Mouse (Mus musculus): ENCODE measurements around the gene Prrc2b. TPM values are rescaled to one million over a fixed set of nuclear protein-coding genes. Genes with fewer than 3 reads are reported as not detected.

Gene Prrc2b
- total and polyA plus RNA-seq, 2 experiments, result 5.5 to 14.7 TPM

GRCm38 (mm10) chr2:32176848-32177247, 26.0 kb downstream of the Prrc2b start:
- Histone ChIP-seq H3K4me1 (ENCODE audit: control insufficient read depth, insufficient read depth, low read length) (peaks cover 24% of the 10 kb centered on the region), H3K27ac (replicated peaks; ENCODE audit: insufficient read depth, low read depth, low read length) (no peak overlapping the region), H3K79me2 (ENCODE audit: control insufficient read depth, insufficient read depth, low read length) (peaks cover 64% of the 10 kb centered on the region), H3K9ac (ENCODE audit: low read depth, low read length) (no peak overlapping the region), H3K4me3 (ENCODE audit: insufficient read depth, low read depth, low read length) (no peak overlapping the region), H3K27me3 (ENCODE audit: control insufficient read depth, insufficient read depth, low read length) (no peaks in the 10 kb centered on the region), H3K36me3 (ENCODE audit: control insufficient read depth, insufficient read depth, low read length) (no peaks in the 10 kb centered on the region)
- TF ChIP-seq CTCF (IDR thresholded peaks at IDR 0.05; ENCODE audit: low read depth, low read length), result no peak
- TF ChIP-seq POLR2A (IDR thresholded peaks at IDR 0.05; ENCODE audit: extremely low read depth, insufficient read depth, low read length), result no peak
- 29% methylated on average over 3 of the region's 3 CpGs for WGBS
- DNase-seq (ENCODE audit: extremely low read depth, low read depth, low spot score), result no peak

GRCm38 (mm10) chr2:32177397-32178060, 26.6 kb downstream of the Prrc2b start:
- Histone ChIP-seq H3K4me1 (ENCODE audit: control insufficient read depth, insufficient read depth, low read length) (peaks cover 24% of the 10 kb centered on the region), H3K9ac (ENCODE audit: low read depth, low read length) (no peak overlapping the region), H3K79me2 (ENCODE audit: control insufficient read depth, insufficient read depth, low read length) (peaks cover 68% of the 10 kb centered on the region), H3K36me3 (ENCODE audit: control insufficient read depth, insufficient read depth, low read length) (no peaks in the 10 kb centered on the region), H3K27ac (replicated peaks; ENCODE audit: insufficient read depth, low read depth, low read length) (no peak overlapping the region), H3K27me3 (ENCODE audit: control insufficient read depth, insufficient read depth, low read length) (no peaks in the 10 kb centered on the region), H3K4me3 (ENCODE audit: insufficient read depth, low read depth, low read length) (no peak overlapping the region)
- DNase-seq (ENCODE audit: extremely low read depth, low read depth, low spot score), result no peak
- 89% methylated on average over 11 of the region's 11 CpGs for WGBS
- TF ChIP-seq POLR2A (IDR thresholded peaks at IDR 0.05; ENCODE audit: extremely low read depth, insufficient read depth, low read length) (no peak), CTCF (IDR thresholded peaks at IDR 0.05; ENCODE audit: low read depth, low read length) (no peak)

- H3K27me3 ChIP-seq (ENCODE audit: control insufficient read depth, insufficient read depth, low read length), result no peaks in the 10 kb centered on the region
- H3K36me3 ChIP-seq (ENCODE audit: control insufficient read depth, insufficient read depth, low read length), result no peaks in the 10 kb centered on the region
- WGBS, result 55% methylated on average over 6 of the region's 6 CpGs
- no peak for TF ChIP-seq POLR2A (IDR thresholded peaks at IDR 0.05; ENCODE audit: extremely low read depth, insufficient read depth, low read length)
- no peak for TF ChIP-seq CTCF (IDR thresholded peaks at IDR 0.05; ENCODE audit: low read depth, low read length)
- no peak overlapping the region for H3K27ac ChIP-seq (replicated peaks; ENCODE audit: insufficient read depth, low read depth, low read length)
- H3K9ac ChIP-seq (ENCODE audit: low read depth, low read length), result no peak overlapping the region
- H3K4me1 ChIP-seq (ENCODE audit: control insufficient read depth, insufficient read depth, low read length), result peaks cover 16% of the 10 kb centered on the region
- peaks cover 71% of the 10 kb centered on the region for H3K79me2 ChIP-seq (ENCODE audit: control insufficient read depth, insufficient read depth, low read length)
- no peak overlapping the region for H3K4me3 ChIP-seq (ENCODE audit: insufficient read depth, low read depth, low read length)
- no peak for DNase-seq (ENCODE audit: extremely low read depth, low read depth, low spot score)
Observed at GRCm38 (mm10) chr2:32179363-32179762, 28.5 kb downstream of the Prrc2b start.

GRCm38 (mm10) chr2:32180127-32180526, 29.2 kb downstream of the Prrc2b start:
- H3K36me3 ChIP-seq (ENCODE audit: control insufficient read depth, insufficient read depth, low read length), result no peaks in the 10 kb centered on the region
- no peak for TF ChIP-seq POLR2A (IDR thresholded peaks at IDR 0.05; ENCODE audit: extremely low read depth, insufficient read depth, low read length)
- TF ChIP-seq CTCF (IDR thresholded peaks at IDR 0.05; ENCODE audit: low read depth, low read length), result no peak
- peaks cover 67% of the 10 kb centered on the region for H3K79me2 ChIP-seq (ENCODE audit: control insufficient read depth, insufficient read depth, low read length)
- H3K27ac ChIP-seq (replicated peaks; ENCODE audit: insufficient read depth, low read depth, low read length), result no peak overlapping the region
- no peak overlapping the region for H3K4me3 ChIP-seq (ENCODE audit: insufficient read depth, low read depth, low read length)
- peaks cover 11% of the 10 kb centered on the region for H3K4me1 ChIP-seq (ENCODE audit: control insufficient read depth, insufficient read depth, low read length)
- no peaks in the 10 kb centered on the region for H3K27me3 ChIP-seq (ENCODE audit: control insufficient read depth, insufficient read depth, low read length)
- no peak for DNase-seq (ENCODE audit: extremely low read depth, low read depth, low spot score)
- 96% methylated on average over 12 of the region's 12 CpGs for WGBS
- no peak overlapping the region for H3K9ac ChIP-seq (ENCODE audit: low read depth, low read length)

GRCm38 (mm10) chr2:32181364-32181763, 30.5 kb downstream of the Prrc2b start:
- no peaks in the 10 kb centered on the region for H3K27me3 ChIP-seq (ENCODE audit: control insufficient read depth, insufficient read depth, low read length)
- H3K4me1 ChIP-seq (ENCODE audit: control insufficient read depth, insufficient read depth, low read length), result peaks cover 7% of the 10 kb centered on the region
- no peak overlapping the region for H3K27ac ChIP-seq (replicated peaks; ENCODE audit: insufficient read depth, low read depth, low read length)
- no peak for TF ChIP-seq CTCF (IDR thresholded peaks at IDR 0.05; ENCODE audit: low read depth, low read length)
- TF ChIP-seq POLR2A (IDR thresholded peaks at IDR 0.05; ENCODE audit: extremely low read depth, insufficient read depth, low read length), result no peak
- H3K9ac ChIP-seq (ENCODE audit: low read depth, low read length), result no peak overlapping the region
- H3K4me3 ChIP-seq (ENCODE audit: insufficient read depth, low read depth, low read length), result no peak overlapping the region
- no peaks in the 10 kb centered on the region for H3K36me3 ChIP-seq (ENCODE audit: control insufficient read depth, insufficient read depth, low read length)
- H3K79me2 ChIP-seq (ENCODE audit: control insufficient read depth, insufficient read depth, low read length), result peaks cover 58% of the 10 kb centered on the region
- DNase-seq (ENCODE audit: extremely low read depth, low read depth, low spot score), result no peak
- WGBS, result 94% methylated on average over 5 of the region's 5 CpGs

- Histone ChIP-seq H3K9ac (ENCODE audit: low read depth, low read length) (no peak overlapping the region), H3K36me3 (ENCODE audit: control insufficient read depth, insufficient read depth, low read length) (no peaks in the 10 kb centered on the region; the same call in 1 of the 2 replicates), H3K27me3 (ENCODE audit: control insufficient read depth, insufficient read depth, low read length) (no peaks in the 10 kb centered on the region), H3K27ac (replicated peaks; ENCODE audit: insufficient read depth, low read depth, low read length) (no peak overlapping the region), H3K79me2 (ENCODE audit: control insufficient read depth, insufficient read depth, low read length) (peaks cover 57% of the 10 kb centered on the region), H3K4me3 (ENCODE audit: insufficient read depth, low read depth, low read length) (no peak overlapping the region), H3K4me1 (ENCODE audit: control insufficient read depth, insufficient read depth, low read length) (peaks cover 2% of the 10 kb centered on the region)
- DNase-seq (ENCODE audit: extremely low read depth, low read depth, low spot score), result no peak
- no peak for TF ChIP-seq POLR2A (IDR thresholded peaks at IDR 0.05; ENCODE audit: extremely low read depth, insufficient read depth, low read length)
- 86% methylated on average over 9 of the region's 9 CpGs for whole genome bisulfite sequencing
Observed at GRCm38 (mm10) chr2:32182119-32182518, 31.2 kb downstream of the Prrc2b start.

All from liver, adult 2 months (tissue).